Mouse (Mus musculus) liver, adult (tissue): ENCODE measurements around the gene Slc25a30.

Experiments
- GATA4 ChIP-seq: IDR thresholded peaks from 2 replicates; pipeline ENCODE4 v1.6.1; 2014; ENCODE audit warnings: mild to moderate bottlenecking, low read length; ENCODE audit not compliant: insufficient replicate concordance

The Slc25a30 gene

DNA sequence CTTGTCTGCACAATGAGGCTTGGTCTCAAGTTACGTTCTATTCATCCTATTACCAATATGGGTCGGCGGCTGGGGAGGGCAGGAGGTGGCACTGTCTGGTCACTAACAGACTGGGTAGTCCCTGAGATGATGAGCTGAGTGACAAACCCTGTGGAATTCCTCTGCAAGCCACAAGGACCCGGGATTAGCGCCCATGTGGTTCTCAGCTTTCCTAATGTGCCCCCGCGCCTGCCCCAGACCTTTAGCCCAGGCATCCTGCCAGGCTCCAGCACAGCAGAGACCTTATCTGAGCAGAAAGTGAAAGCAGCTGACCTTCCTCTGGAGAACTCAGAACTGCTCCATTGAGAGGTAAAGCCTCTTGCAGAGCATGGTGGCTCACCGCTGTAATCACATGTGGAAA, 21.0 kb upstream of the Slc25a30 start:
- peak; percentile 98 for TF ChIP-seq GATA4

DNA sequence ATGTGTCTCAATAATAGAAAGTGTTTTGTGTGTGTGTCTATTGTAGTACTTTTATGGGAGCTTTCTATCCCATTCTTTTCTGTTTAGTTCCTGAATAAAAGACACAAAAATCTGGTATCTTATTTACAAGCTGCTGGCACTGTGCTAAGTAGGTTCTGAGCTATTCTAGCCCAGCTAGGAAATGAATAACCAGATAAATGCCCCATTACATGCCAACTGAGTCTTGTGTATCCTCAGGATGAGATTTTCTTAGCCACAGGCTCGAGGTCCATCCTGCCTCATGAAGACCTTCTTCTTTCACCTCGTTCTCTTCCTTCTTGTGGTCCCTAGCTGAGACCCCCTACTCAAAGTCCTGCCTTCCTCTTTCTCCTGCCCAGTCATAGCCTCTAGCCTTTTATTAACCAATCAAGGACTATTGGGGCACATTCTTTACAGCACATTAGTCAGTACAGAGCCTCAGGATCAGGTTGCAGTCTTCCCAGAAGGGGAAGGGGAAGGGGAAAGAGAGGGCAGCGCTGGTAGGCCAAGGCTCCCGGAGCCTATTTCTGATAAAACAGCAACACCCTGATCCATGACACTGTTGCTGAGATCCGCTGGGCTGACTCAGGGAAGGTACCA, 11.0 kb upstream of the Slc25a30 start:
- TF ChIP-seq GATA4 = no peak

DNA sequence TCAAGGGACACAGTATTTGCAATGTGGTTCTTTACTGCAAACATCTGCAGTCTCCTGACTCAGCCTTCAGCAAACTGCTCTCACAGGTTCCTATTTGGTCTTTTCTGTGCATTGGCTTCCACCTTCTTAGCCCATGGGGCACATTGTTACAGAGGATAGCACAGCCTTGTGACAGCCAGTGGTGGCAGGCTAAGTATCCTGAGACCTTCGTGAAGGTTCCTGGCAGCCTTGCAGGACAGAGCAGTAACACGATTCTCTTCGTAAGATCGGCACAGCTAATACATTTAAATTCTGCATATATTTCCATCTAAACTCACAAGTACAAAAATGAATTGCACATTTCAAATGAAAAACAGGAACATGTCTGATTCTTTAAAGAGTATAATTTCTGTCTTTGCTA, 9.1 kb upstream of the Slc25a30 start:
- TF ChIP-seq GATA4 = no peak

DNA sequence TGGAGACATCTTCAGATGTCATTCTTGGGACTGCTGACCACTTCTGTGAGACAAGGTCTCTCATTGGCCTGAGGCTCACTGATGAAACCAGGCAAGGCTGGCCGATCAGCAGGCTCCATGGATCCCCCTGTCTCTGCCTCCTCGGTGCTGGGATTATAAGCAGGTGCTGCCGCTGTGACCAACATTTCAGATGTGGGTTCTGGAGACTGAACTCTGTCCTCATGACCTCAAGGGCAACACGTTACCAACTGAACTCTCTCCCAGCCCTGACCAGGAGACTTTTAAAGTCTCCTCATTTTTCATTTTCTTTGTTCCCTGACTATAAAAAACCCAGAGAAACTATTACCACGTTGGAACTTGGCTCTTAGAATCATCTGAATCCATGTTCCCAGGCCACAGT, 7.9 kb upstream of the Slc25a30 start:
- no peak for TF ChIP-seq GATA4

GRCm38 (mm10) chr14:75794324-75794723, 7.5 kb upstream of the Slc25a30 start:
- no peak for TF ChIP-seq GATA4

GRCm38 (mm10) chr14:75793110-75793509, 6.3 kb upstream of the Slc25a30 start:
- TF ChIP-seq GATA4 = peak; percentile 49; the same call in 1 of the 2 replicates

DNA sequence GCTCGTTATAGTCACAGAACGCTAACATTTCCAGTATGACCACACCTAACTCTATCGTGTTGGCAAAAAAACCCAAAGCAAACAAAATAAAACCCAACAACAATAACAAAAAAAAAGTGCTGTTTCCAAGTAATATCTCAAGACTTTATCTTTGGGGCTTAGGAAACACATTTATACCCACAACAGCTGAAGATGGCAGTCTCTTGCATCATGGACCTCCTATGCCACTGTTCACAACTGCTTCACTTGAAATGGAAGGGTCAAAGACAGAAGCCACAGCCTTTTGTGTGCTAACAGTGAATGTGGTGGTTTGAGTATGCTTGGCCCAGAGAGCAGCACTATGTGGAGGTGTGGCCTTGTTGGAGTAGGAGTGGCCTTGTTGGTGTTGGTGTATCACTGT, 4.5 kb upstream of the Slc25a30 start:
- TF ChIP-seq GATA4 = no peak

DNA sequence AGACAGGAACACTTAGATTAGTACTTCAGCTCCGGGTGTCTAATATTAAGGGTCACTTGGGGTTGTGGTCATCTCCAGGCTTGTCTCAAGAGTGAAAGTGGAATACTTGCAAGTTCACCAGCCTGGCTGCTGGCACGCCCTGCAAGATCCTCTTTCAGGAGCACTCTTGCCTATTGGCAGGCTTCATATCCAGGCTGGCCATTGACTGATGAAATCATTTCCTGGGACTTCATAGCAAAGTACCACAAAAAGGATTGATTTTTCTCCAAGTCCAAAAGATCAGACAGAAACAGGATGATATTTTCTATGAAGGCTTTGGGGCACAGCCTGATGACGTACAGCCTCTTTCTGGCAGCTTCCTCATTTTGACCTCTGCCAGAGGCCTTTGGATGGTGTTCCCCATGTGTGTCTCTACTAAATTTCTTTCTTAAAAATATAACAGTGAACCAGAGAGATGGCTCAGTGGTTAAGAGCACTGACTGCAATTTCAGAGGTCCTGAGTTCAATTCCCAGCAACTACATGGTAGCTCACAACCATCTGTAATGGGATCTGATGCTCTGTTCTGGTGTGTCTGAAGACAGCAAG, 3.7 kb upstream of the Slc25a30 start:
- TF ChIP-seq GATA4 = no peak

DNA sequence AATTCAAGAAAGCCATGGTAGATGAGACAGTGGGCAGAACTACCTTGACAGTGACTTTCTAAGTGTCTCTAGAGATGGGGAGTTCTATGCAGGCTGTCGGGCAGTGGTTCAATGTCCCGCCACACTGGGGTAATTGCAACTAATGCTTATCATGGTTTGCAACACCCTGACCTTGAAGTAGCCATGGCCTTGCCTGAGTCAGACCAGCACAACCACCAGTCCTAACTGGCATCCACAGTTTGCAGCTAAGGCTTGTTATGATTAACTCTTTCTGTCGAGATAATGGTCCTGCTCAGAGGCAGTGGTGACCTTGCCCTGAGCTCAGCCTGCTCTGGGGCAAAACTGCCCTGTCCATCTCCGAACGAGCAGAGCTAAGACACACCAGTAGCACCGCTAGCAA, 2.5 kb upstream of the Slc25a30 start:
- TF ChIP-seq GATA4 = no peak

GRCm38 (mm10) chr14:75787794-75788175, 948 bp upstream of the Slc25a30 start:
- no peak for TF ChIP-seq GATA4

- no peak for TF ChIP-seq GATA4
Measured at GRCm38 (mm10) chr14:75786424-75786867, 391 bp downstream of the Slc25a30 start.

DNA sequence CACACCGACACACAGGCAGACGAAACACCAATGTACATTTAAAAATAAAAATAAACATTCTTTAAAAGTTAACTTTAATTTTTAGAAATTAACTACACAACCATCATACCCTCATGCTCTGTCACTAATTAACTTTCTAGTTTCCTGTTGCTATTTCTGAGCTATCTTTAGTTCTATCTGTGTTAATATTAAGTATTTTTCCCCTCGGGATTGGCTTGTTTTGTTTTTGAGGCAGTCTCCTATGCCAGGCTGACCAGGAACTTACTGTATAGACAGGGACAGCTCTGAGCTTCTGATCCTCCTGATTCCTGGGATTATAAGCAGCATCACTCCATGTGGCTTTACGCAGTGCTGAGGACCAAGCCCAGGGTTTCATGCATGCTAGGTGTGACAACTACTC, 6.9 kb downstream of the Slc25a30 start:
- TF ChIP-seq GATA4 = no peak

GRCm38 (mm10) chr14:75776637-75777036, 10.2 kb downstream of the Slc25a30 start:
- no peak for TF ChIP-seq GATA4

GRCm38 (mm10) chr14:75773431-75773830, 13.4 kb downstream of the Slc25a30 start:
- no peak for TF ChIP-seq GATA4

- no peak for TF ChIP-seq GATA4
Measured at GRCm38 (mm10) chr14:75771101-75771501, 15.7 kb downstream of the Slc25a30 start.

- no peak for TF ChIP-seq GATA4
Measured at GRCm38 (mm10) chr14:75769334-75769733, 17.5 kb downstream of the Slc25a30 start.

DNA sequence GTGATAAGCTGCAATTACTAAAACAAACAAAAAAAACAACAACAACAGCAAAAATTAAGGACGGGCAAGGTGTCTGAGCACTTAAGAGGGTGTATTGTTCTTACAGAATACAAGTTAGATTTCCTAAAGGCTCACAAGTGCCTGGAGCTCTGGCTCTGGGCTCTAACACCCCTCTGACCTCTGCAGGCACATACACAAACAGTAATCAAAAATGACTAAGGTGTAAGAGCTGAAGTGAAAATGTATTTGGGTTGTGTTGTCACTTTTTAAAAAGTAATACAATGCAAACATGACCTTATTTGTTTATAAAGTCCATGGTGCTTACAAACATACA, 18.6 kb downstream of the Slc25a30 start:
- no peak for TF ChIP-seq GATA4

GRCm38 (mm10) chr14:75767492-75768274, 19.2 kb downstream of the Slc25a30 start:
- no peak for TF ChIP-seq GATA4
